23 mouse cellular contexts compared by ENCODE assay signal in genomic region chr17:85712874-85713273, GRCm38 (mm10). TPM values are rescaled to one million over a fixed set of nuclear protein-coding genes. Genes with fewer than 3 reads are reported as not detected.
DNase-seq lines count a peak whose midpoint lies in the region; ATAC-seq and TF ChIP-seq lines count a peak whose summit lies in the region.
"Had no signal": no experiment of that assay in that cellular context is flagged by ENCODE, and none has a peak within 500 bp of the region (broad histone marks: within the 10 kb centered on the region; RNA-seq: fewer than 3 reads in every experiment).

No protein-coding gene starts in this region.

- peaks cover 8% of the 10 kb centered on the region; the same call in 1 of the 2 replicates for H3K27me3 ChIP-seq in heart, postnatal 0 days (ENCODE audit: control insufficient read depth, insufficient read depth, low read length)
- H3K27me3 ChIP-seq in CH12.LX (replicated peaks) (no peaks in the 10 kb centered on the region), MEL (ENCODE audit: control insufficient read depth in 1 of 2, insufficient read depth in 2 of 2, low read length in 2 of 2) (peaks cover 0 to 2% of the 10 kb centered on the region in 2 experiments; a peak in 2 of 4 replicates)

- no peaks in the 10 kb centered on the region for H3K79me2 ChIP-seq in CH12.LX (replicated peaks; ENCODE audit: control insufficient read depth, extremely low read depth, insufficient read depth, poor library complexity, severe bottlenecking)
- no peaks in the 10 kb centered on the region for H3K79me2 ChIP-seq in MEL (ENCODE audit: control insufficient read depth, insufficient read depth, low read length, poor library complexity)

- no peak for TF ChIP-seq EP300 in heart, postnatal 0 days (IDR thresholded peaks at IDR 0.05; ENCODE audit: low read depth)
- TF ChIP-seq EP300 in CH12.LX (IDR thresholded peaks at IDR 0.05; ENCODE audit: low read length) (no peak), MEL (IDR thresholded peaks at IDR 0.05; ENCODE audit: low read depth in 1 of 2, low read length in 2 of 2) (no peak)

- no peak for ATAC-seq in heart, postnatal 0 days (ENCODE audit: insufficient read depth, low read depth)
- ATAC-seq: forebrain, postnatal 0 days; hindbrain, postnatal 0 days had no signal

- no peak overlapping the region for H3K4me3 ChIP-seq in heart, postnatal 0 days (ENCODE audit: low read depth, low read length)
- no peak overlapping the region for H3K4me3 ChIP-seq in layer of hippocampus, adult 2 months
- H3K4me3 ChIP-seq in CH12.LX (replicated peaks in 1 of 3; ENCODE audit: low read depth in 2 of 3, low read length in 2 of 3, poor library complexity in 1 of 3), result no peak overlapping the region
- H3K4me3 ChIP-seq in MEL (ENCODE audit: control insufficient read depth in 1 of 2, insufficient read depth in 1 of 2, low read depth in 2 of 2, low read length in 2 of 2), result no peak overlapping the region
- H3K4me3 ChIP-seq: embryonic facial prominence, embryonic 12.5 days; forebrain, embryonic 12.5 days; heart, embryonic 12.5 days; hindbrain, embryonic 13.5 days had no signal

- dilution Hi-C loops in CH12.LX (cut with MboI; ENCODE audit: extremely low pct_ligation_motif_present, extremely low pct_unique_long_range_greater_than_20kb, low sequenced_read_pairs), result no loop called here

- peak; percentile 57 for TF ChIP-seq RAD21 in CH12.LX (IDR thresholded peaks at IDR 0.05; ENCODE audit: low read depth, low read length)
- TF ChIP-seq RAD21 in MEL (IDR thresholded peaks at IDR 0.05; ENCODE audit: low read depth, low read length), result peak; percentile 10

- no peak overlapping the region for H3K9ac ChIP-seq in heart, postnatal 0 days (replicated peaks; ENCODE audit: low read depth, low read length)
- H3K9ac ChIP-seq in CH12.LX (ENCODE audit: insufficient read depth, low read depth), result no peak overlapping the region
- no peak overlapping the region for H3K9ac ChIP-seq in MEL (ENCODE audit: control insufficient read depth, low read depth, low read length, poor library complexity, severe bottlenecking)
- H3K9ac ChIP-seq: embryonic facial prominence, embryonic 12.5 days; forebrain, embryonic 12.5 days; forebrain, postnatal 0 days; heart, embryonic 12.5 days; hindbrain, embryonic 13.5 days had no signal

- in situ Hi-C loops in CH12.LX (cut with MboI; ENCODE audit: low pct_ligation_motif_present, low pct_unique_long_range_greater_than_20kb, low sequenced_read_pairs), result no loop called here

- DNase-seq in heart, postnatal 0 days (ENCODE audit: low spot score), result no peak
- no peak for DNase-seq in heart, postnatal 10 days
- DNase-seq in layer of hippocampus, adult 2 months (ENCODE audit: low spot score in 2 of 2), result no peak
- DNase-seq in layer of hippocampus, adult 11-12 months (ENCODE audit: low spot score), result no peak
- DNase-seq in CH12.LX (ENCODE audit: extremely low read depth) (no peak), MEL (ENCODE audit: low read depth, low spot score) (no peak)
- DNase-seq in kidney, postnatal 36 days, result no peak
- DNase-seq: adrenal gland, postnatal 10 days; cerebellum, adult 11 months; cerebellum, adult 8-10 months; cerebellum, postnatal 14 days; embryo, embryonic 11 days; forebrain, postnatal 0 days; gastrocnemius, postnatal 36 days; heart, adult 11 months had no signal

- intact Hi-C loops in heart, postnatal 10 days (cut with DNase I), result no loop called here

- no peak overlapping the region for H3K27ac ChIP-seq in heart, postnatal 0 days (ENCODE audit: low read depth)
- H3K27ac ChIP-seq in layer of hippocampus, adult 2 months, result no peak overlapping the region
- H3K27ac ChIP-seq in CH12.LX (ENCODE audit: insufficient read depth, low read depth) (no peak overlapping the region), MEL (ENCODE audit: control insufficient read depth, low read depth, low read length) (no peak overlapping the region)
- H3K27ac ChIP-seq: embryonic facial prominence, embryonic 12.5 days; forebrain, embryonic 12.5 days; hindbrain, embryonic 13.5 days; hindbrain, postnatal 0 days had no signal

- TF ChIP-seq POLR2A in CH12.LX (IDR thresholded peaks at IDR 0.05; ENCODE audit: low read depth, low read length), result no peak
- no peak for TF ChIP-seq POLR2A in MEL (IDR thresholded peaks at IDR 0.05; ENCODE audit: control insufficient read depth in 1 of 2, insufficient read depth in 1 of 2, low read depth in 1 of 2, low read length in 2 of 2, poor library complexity in 1 of 2)

- no peak overlapping the region for H3K4me2 ChIP-seq in heart, postnatal 0 days (ENCODE audit: low read depth, low read length)
- H3K4me2 ChIP-seq in CH12.LX (ENCODE audit: insufficient read depth, low read depth, poor library complexity, severe bottlenecking), result no peak overlapping the region
- H3K4me2 ChIP-seq: embryonic facial prominence, embryonic 12.5 days; forebrain, embryonic 12.5 days; heart, embryonic 12.5 days; hindbrain, embryonic 13.5 days had no signal

- WGBS in heart, postnatal 0 days, result 83% methylated on average over 10 of the region's 10 CpGs

- H3K9me3 ChIP-seq in heart, postnatal 0 days (replicated peaks; ENCODE audit: control insufficient read depth, low read length), result no peaks in the 10 kb centered on the region
- H3K9me3 ChIP-seq in CH12.LX (replicated peaks; ENCODE audit: low read length), result peaks cover 4% of the 10 kb centered on the region
- H3K9me3 ChIP-seq in MEL (replicated peaks; ENCODE audit: insufficient read depth, low read length), result no peaks in the 10 kb centered on the region
- H3K9me3 ChIP-seq: embryonic facial prominence, embryonic 12.5 days; forebrain, embryonic 12.5 days; G1E had no signal

- peak; percentile 51 for TF ChIP-seq CTCF in heart, postnatal 0 days (IDR thresholded peaks at IDR 0.05; ENCODE audit: low read depth)
- peak; percentile 33 for TF ChIP-seq CTCF in layer of hippocampus, adult 2 months (conservative IDR thresholded peaks at IDR 0.05)
- TF ChIP-seq CTCF in CH12.LX (conservative IDR thresholded peaks at IDR 0.05 in 1 of 2, IDR thresholded peaks at IDR 0.05 in 1 of 2; ENCODE audit: low read depth in 2 of 2, low read length in 2 of 2) (peak in 1 of 2 experiments; percentile 49; a peak in 2 of 4 replicates), MEL (IDR thresholded peaks at IDR 0.05 in 2 of 3, conservative IDR thresholded peaks at IDR 0.05 in 1 of 3; ENCODE audit: control insufficient read depth in 1 of 3, insufficient read depth in 1 of 3, low read depth in 2 of 3, low read length in 3 of 3, poor library complexity in 1 of 3, severe bottlenecking in 1 of 3) (no peak)

- no peaks in the 10 kb centered on the region for H3K4me1 ChIP-seq in heart, postnatal 0 days (ENCODE audit: control insufficient read depth, insufficient read depth)
- no peaks in the 10 kb centered on the region for H3K4me1 ChIP-seq in CH12.LX (ENCODE audit: control insufficient read depth in 1 of 2, insufficient read depth in 2 of 2)
- H3K4me1 ChIP-seq in MEL (ENCODE audit: control insufficient read depth in 1 of 2, insufficient read depth in 2 of 2, low read length in 2 of 2), result no peaks in the 10 kb centered on the region
- H3K4me1 ChIP-seq: heart, embryonic 12.5 days; hindbrain, embryonic 13.5 days had no signal

- H3K36me3 ChIP-seq in heart, postnatal 0 days (replicated peaks; ENCODE audit: control insufficient read depth, insufficient read depth, low read length), result no peaks in the 10 kb centered on the region
- H3K36me3 ChIP-seq in CH12.LX (replicated peaks in 1 of 2; ENCODE audit: control insufficient read depth in 1 of 2, insufficient read depth in 1 of 2, low read length in 1 of 2) (no peaks in the 10 kb centered on the region), MEL (ENCODE audit: control insufficient read depth in 1 of 2, insufficient read depth in 2 of 2, low read length in 2 of 2) (no peaks in the 10 kb centered on the region)
- H3K36me3 ChIP-seq: embryonic facial prominence, embryonic 12.5 days; forebrain, embryonic 12.5 days; G1E; heart, embryonic 12.5 days; hindbrain, embryonic 13.5 days had no signal

TF ChIP-seq in CH12.LX, 34 proteins besides CTCF, POLR2A, EP300 and RAD21:
- no peak for TF ChIP-seq MXI1 (IDR thresholded peaks at IDR 0.05; ENCODE audit: low read depth, low read length)
- TF ChIP-seq SMC3 (IDR thresholded peaks at IDR 0.05; ENCODE audit: low read depth, low read length), result peak; percentile 56
TF ChIP-seq in CH12.LX: peak in this region for 1.

TF ChIP-seq in MEL, 35 proteins besides CTCF, POLR2A, EP300 and RAD21:
- TF ChIP-seq MXI1 (IDR thresholded peaks at IDR 0.05; ENCODE audit: low read depth, low read length), result no peak
- TF ChIP-seq ZMIZ1 (IDR thresholded peaks at IDR 0.05; ENCODE audit: low read depth, low read length), result no peak
- TF ChIP-seq MEF2A (IDR thresholded peaks at IDR 0.05; ENCODE audit: extremely low read depth, insufficient replicate concordance, low read depth, low read length, poor library complexity, severe bottlenecking), result no peak
- no peak for TF ChIP-seq GATA1 (IDR thresholded peaks at IDR 0.05; ENCODE audit: low read depth, low read length)
- no peak for TF ChIP-seq NELFE (IDR thresholded peaks at IDR 0.05; ENCODE audit: low read depth, low read length)
- no peak for TF ChIP-seq MAX (IDR thresholded peaks at IDR 0.05; ENCODE audit: low read length)
- no peak for TF ChIP-seq TAL1 (IDR thresholded peaks at IDR 0.05; ENCODE audit: low read length)
- no peak for TF ChIP-seq TCF12 (IDR thresholded peaks at IDR 0.05; ENCODE audit: low read depth, low read length)
- no peak for TF ChIP-seq USF1 (IDR thresholded peaks at IDR 0.05; ENCODE audit: low read depth, low read length)
- TF ChIP-seq UBTF (IDR thresholded peaks at IDR 0.05; ENCODE audit: borderline replicate concordance, insufficient read depth, low read depth, low read length), result no peak
- no peak for TF ChIP-seq CHD1 (IDR thresholded peaks at IDR 0.05; ENCODE audit: low read depth, low read length)
- TF ChIP-seq HCFC1 (IDR thresholded peaks at IDR 0.05; ENCODE audit: low read depth, low read length), result no peak
- TF ChIP-seq MAFK (IDR thresholded peaks at IDR 0.05; ENCODE audit: borderline replicate concordance, low read depth, low read length), result no peak

RNA-seq across cellular contexts. Expression of gene Six2, which starts 24.8 kb away (rescaled TPM):
- total RNA-seq in heart, postnatal 0 days (2014; rRNA removed; ENCODE audit: low replicate concordance), result 0.08 TPM in 1 of 2 replicates, not detected in the other
- polyA plus RNA-seq in heart, postnatal 0 days (2015; fragmentation: Nextera tagmentation; extraction: Ambion mirVana), result 0.10 TPM in 1 of 2 replicates, not detected in the other
- total RNA-seq in heart, postnatal 10 days (2021), result under 1 TPM; 0.40 to 0.48 TPM
- under 1 TPM in 1 of 2 experiments, not detected in 1; 0.33 TPM for total RNA-seq in layer of hippocampus, adult 2 months (2021)
- total RNA-seq in CH12.LX (2012; rRNA removed), result 0.04 TPM in 1 of 2 replicates, not detected in the other
- not detected in 2 replicates for total RNA-seq in CH12.LX (2014; rRNA removed)
- 0.11 and 0.40 TPM in 2 replicates for polyA plus RNA-seq in CH12.LX (2012; ENCODE audit: insufficient read length, low read depth)
- 5.8 and 6.4 TPM in 2 replicates for total RNA-seq in MEL (2012; rRNA removed)
- 10 to 100 TPM in 1 of 2 experiments, not detected in 1; 81.4 TPM for polyA plus RNA-seq in MEL (2012; ENCODE audit: insufficient read depth in 1 of 2, insufficient read length in 2 of 2, low read depth in 1 of 2, low replicate concordance in 2 of 2, missing spikeins in 1 of 2)
- total RNA-seq: common myeloid progenitor, adult 5-6 weeks; G1E; hematopoietic stem cell, adult 5-6 weeks had no signal
- polyA plus RNA-seq: G1E had no signal

Comparison
In these comparisons a context has a peak if more than half of its experiments do, and no peak if none do; other contexts are left out.
1. CTCF ChIP-seq: peak in heart, postnatal 0 days (single experiment) and layer of hippocampus, adult 2 months (single experiment); none in MEL (0 of 3).